Mouse (Mus musculus) MEL (cell line): Measurements from ENCODE around the gene Fuk. TPM values are rescaled to one million over a fixed set of nuclear protein-coding genes. Genes with fewer than 3 reads are reported as not detected.

ENCODE experiments used
- DNase-seq: peaks from one replicate; pipeline ENCODE4 v3.0.0; 2011; ENCODE audit warnings: low read depth, low spot score
- H3K27ac ChIP-seq: 2 replicates; pipeline ENCODE4 v1.5.1; 2012; ENCODE audit warnings: low read depth, mild to moderate bottlenecking, control low read depth, low read length, moderate library complexity; ENCODE audit not compliant: control insufficient read depth
- H3K27me3 ChIP-seq, 2 experiments: fragments of 150-350 bp in 1 of 2; sonication (generic) in 1 of 2; 2 replicates each; pipeline ENCODE4 v1.6.1; 2012; ENCODE audit warnings: low read length in 2 of 2, mild to moderate bottlenecking in 2 of 2, improper control_type of control experiment in 1 of 2, moderate library complexity in 1 of 2; ENCODE audit not compliant: insufficient read depth in 2 of 2, control insufficient read depth in 1 of 2
- H3K36me3 ChIP-seq, 2 experiments: 2 replicates each; pipeline ENCODE4 v1.6.1; 2012 to 2014; ENCODE audit warnings: low read length in 2 of 2, improper control_type of control experiment in 1 of 2, inconsistent platforms in 1 of 2, mild to moderate bottlenecking in 1 of 2; ENCODE audit not compliant: insufficient read depth in 2 of 2, control insufficient read depth in 1 of 2
- H3K4me1 ChIP-seq, 2 experiments: fragments of 150-350 bp in 1 of 2; sonication (generic) in 1 of 2; 2 replicates each; pipeline ENCODE4 v1.6.1; 2012; ENCODE audit warnings: low read length in 2 of 2, improper control_type of control experiment in 1 of 2, mild to moderate bottlenecking in 1 of 2; ENCODE audit not compliant: insufficient read depth in 2 of 2, control insufficient read depth in 1 of 2
- H3K4me3 ChIP-seq, 2 experiments: fragments of 150-350 bp in 1 of 2; sonication (generic) in 1 of 2; 2 replicates each; pipeline ENCODE4 v1.5.1; 2012; ENCODE audit warnings: low read depth in 2 of 2, low read length in 2 of 2, mild to moderate bottlenecking in 2 of 2, moderate library complexity in 2 of 2, control low read depth in 1 of 2, improper control_type of control experiment in 1 of 2; ENCODE audit not compliant: control insufficient read depth in 1 of 2, insufficient read depth in 1 of 2
- H3K79me2 ChIP-seq: 2 replicates; pipeline ENCODE4 v1.6.1; 2012; ENCODE audit warnings: mild to moderate bottlenecking, low read length, moderate library complexity; ENCODE audit not compliant: control insufficient read depth, poor library complexity, insufficient read depth
- H3K9ac ChIP-seq: 2 replicates; pipeline ENCODE4 v1.6.1; 2012; ENCODE audit warnings: low read depth, mild to moderate bottlenecking, control low read depth, low read length, moderate library complexity; ENCODE audit not compliant: control insufficient read depth, poor library complexity, severe bottlenecking
- H3K9me3 ChIP-seq: fragments of 150-350 bp; sonication (generic); replicated peaks from 2 replicates; pipeline ENCODE4 v1.6.1; 2012; ENCODE audit warnings: mild to moderate bottlenecking, low read length, improper control_type of control experiment, moderate library complexity; ENCODE audit not compliant: insufficient read depth
- BHLHE40 ChIP-seq: IDR thresholded peaks from 2 replicates; pipeline ENCODE4 v1.6.1; 2012; ENCODE audit warnings: low read depth, mild to moderate bottlenecking, inconsistent platforms, low read length, improper control_type of control experiment, borderline replicate concordance
- CHD1 ChIP-seq: IDR thresholded peaks from 2 replicates; pipeline ENCODE4 v1.6.1; 2012; ENCODE audit warnings: low read depth, mild to moderate bottlenecking, inconsistent platforms, low read length, improper control_type of control experiment
- CHD2 ChIP-seq: IDR thresholded peaks from 2 replicates; pipeline ENCODE4 v1.6.1; 2011; ENCODE audit warnings: low read length, improper control_type of control experiment
- CTCF ChIP-seq, 3 experiments: IDR thresholded peaks in 2 of 3; conservative IDR thresholded peaks in 1 of 3; 2 replicates each; pipeline ENCODE4 v1.5.1; 2011 to 2012; ENCODE audit warnings: low read length in 3 of 3, low read depth in 2 of 3, mild to moderate bottlenecking in 2 of 3, improper control_type of control experiment in 1 of 3, inconsistent platforms in 1 of 3, mixed read lengths in 1 of 3, moderate library complexity in 1 of 3; ENCODE audit not compliant: control insufficient read depth in 1 of 3, insufficient read depth in 1 of 3, poor library complexity in 1 of 3, severe bottlenecking in 1 of 3
- E2F4 ChIP-seq: IDR thresholded peaks from 2 replicates; pipeline ENCODE4 v1.6.1; 2011; ENCODE audit warnings: low read depth, low read length, improper control_type of control experiment, borderline replicate concordance
- ELF1 ChIP-seq: IDR thresholded peaks from 2 replicates; pipeline ENCODE4 v1.6.1; 2014; ENCODE audit warnings: low read depth, mild to moderate bottlenecking, inconsistent platforms, low read length, improper control_type of control experiment, moderate library complexity
- ETS1 ChIP-seq: IDR thresholded peaks from 2 replicates; pipeline ENCODE4 v1.6.1; 2012; ENCODE audit warnings: low read depth, mild to moderate bottlenecking, inconsistent platforms, low read length, improper control_type of control experiment, moderate library complexity
- GABPA ChIP-seq: IDR thresholded peaks from 2 replicates; pipeline ENCODE4 v1.6.1; 2012; ENCODE audit warnings: low read depth, mild to moderate bottlenecking, inconsistent platforms, low read length, improper control_type of control experiment, moderate library complexity
- HCFC1 ChIP-seq: IDR thresholded peaks from 2 replicates; pipeline ENCODE4 v1.6.1; 2012; ENCODE audit warnings: low read depth, mild to moderate bottlenecking, inconsistent platforms, low read length, improper control_type of control experiment, moderate library complexity
- KAT2A ChIP-seq: conservative IDR thresholded peaks from 2 replicates; pipeline ENCODE4 v1.6.1; 2012; ENCODE audit warnings: low read depth, low read length, improper control_type of control experiment, inconsistent platforms
- MAX ChIP-seq: IDR thresholded peaks from 2 replicates; pipeline ENCODE4 v1.6.1; 2011; ENCODE audit warnings: low read length, improper control_type of control experiment
- MEF2A ChIP-seq: IDR thresholded peaks from 2 replicates; pipeline ENCODE4 v1.6.1; 2014; ENCODE audit warnings: low read depth, mild to moderate bottlenecking, inconsistent platforms, low read length, improper control_type of control experiment; ENCODE audit not compliant: poor library complexity, insufficient replicate concordance, severe bottlenecking; ENCODE audit errors: extremely low read depth
- MXI1 ChIP-seq: IDR thresholded peaks from 2 replicates; pipeline ENCODE4 v1.6.1; 2011; ENCODE audit warnings: mild to moderate bottlenecking, low read depth, low read length, improper control_type of control experiment
- MYC ChIP-seq: IDR thresholded peaks from 2 replicates; pipeline ENCODE4 v1.6.1; 2011; ENCODE audit warnings: low read depth, mild to moderate bottlenecking, low read length, improper control_type of control experiment, moderate library complexity
- NELFE ChIP-seq: IDR thresholded peaks from 2 replicates; pipeline ENCODE4 v1.6.1; 2011; ENCODE audit warnings: low read depth, low read length, improper control_type of control experiment
- NRF1 ChIP-seq: IDR thresholded peaks from 2 replicates; pipeline ENCODE4 v1.6.1; 2014; ENCODE audit warnings: low read depth, mild to moderate bottlenecking, inconsistent platforms, low read length, improper control_type of control experiment, moderate library complexity; ENCODE audit not compliant: poor library complexity, insufficient read depth, severe bottlenecking
- POLR2A ChIP-seq, 2 experiments: IDR thresholded peaks; 2 replicates each; pipeline ENCODE4 v1.6.1; 2011 to 2012; ENCODE audit warnings: low read length in 2 of 2, mild to moderate bottlenecking in 2 of 2, control low read depth in 1 of 2, improper control_type of control experiment in 1 of 2, low read depth in 1 of 2, moderate library complexity in 1 of 2; ENCODE audit not compliant: control insufficient read depth in 1 of 2, insufficient read depth in 1 of 2, poor library complexity in 1 of 2
- POLR2AphosphoS2 ChIP-seq: IDR thresholded peaks from 2 replicates; pipeline ENCODE4 v1.6.1; 2011; ENCODE audit warnings: low read length, improper control_type of control experiment
- POLR2AphosphoS5 ChIP-seq: IDR thresholded peaks from 2 replicates; pipeline ENCODE4 v1.6.1; 2012; ENCODE audit warnings: low read depth, borderline replicate concordance, mild to moderate bottlenecking, inconsistent platforms, low read length, moderate library complexity, mixed read lengths
- RCOR1 ChIP-seq: IDR thresholded peaks from 2 replicates; pipeline ENCODE4 v1.6.1; 2012; ENCODE audit warnings: low read depth, mild to moderate bottlenecking, inconsistent platforms, low read length, improper control_type of control experiment
- SIN3A ChIP-seq: IDR thresholded peaks from 2 replicates; pipeline ENCODE4 v1.6.1; 2012; ENCODE audit warnings: low read length, improper control_type of control experiment, inconsistent platforms
- TAL1 ChIP-seq: IDR thresholded peaks from 2 replicates; pipeline ENCODE4 v1.6.1; 2012; ENCODE audit warnings: mild to moderate bottlenecking, inconsistent platforms, low read length, moderate library complexity, mixed read lengths
- TBP ChIP-seq: IDR thresholded peaks from 2 replicates; pipeline ENCODE4 v1.8.0; 2011; ENCODE audit warnings: low read depth, low read length, improper control_type of control experiment
- TCF12 ChIP-seq: IDR thresholded peaks from 2 replicates; pipeline ENCODE4 v1.6.1; 2014; ENCODE audit warnings: low read depth, mild to moderate bottlenecking, inconsistent platforms, low read length, improper control_type of control experiment, moderate library complexity
- USF1 ChIP-seq: IDR thresholded peaks from 2 replicates; pipeline ENCODE4 v1.6.1; 2014; ENCODE audit warnings: low read depth, mild to moderate bottlenecking, inconsistent platforms, low read length, improper control_type of control experiment, moderate library complexity
- USF2 ChIP-seq, 2 experiments: IDR thresholded peaks; 2 replicates each; pipeline ENCODE4 v1.6.1; 2011 to 2012; ENCODE audit warnings: improper control_type of control experiment in 2 of 2, low read length in 2 of 2, borderline replicate concordance in 1 of 2, inconsistent platforms in 1 of 2, low read depth in 1 of 2, mild to moderate bottlenecking in 1 of 2; ENCODE audit not compliant: insufficient read depth in 1 of 2
- ZC3H11A ChIP-seq: IDR thresholded peaks from 2 replicates; pipeline ENCODE4 v1.6.1; 2012; ENCODE audit warnings: low read depth, mild to moderate bottlenecking, inconsistent platforms, low read length, improper control_type of control experiment
- ZKSCAN1 ChIP-seq: IDR thresholded peaks from 2 replicates; pipeline ENCODE4 v1.6.1; 2012; ENCODE audit warnings: low read depth, mild to moderate bottlenecking, inconsistent platforms, low read length, improper control_type of control experiment, moderate library complexity
- ZMIZ1 ChIP-seq: IDR thresholded peaks from 2 replicates; pipeline ENCODE4 v1.6.1; 2012; ENCODE audit warnings: low read depth, mild to moderate bottlenecking, inconsistent platforms, low read length, improper control_type of control experiment, moderate library complexity
- ZNF384 ChIP-seq: IDR thresholded peaks from 2 replicates; pipeline ENCODE4 v1.6.1; 2012; ENCODE audit warnings: low read depth, mild to moderate bottlenecking, inconsistent platforms, low read length, improper control_type of control experiment
- polyA plus RNA-seq, 2 experiments: library from polyadenylated mRNA; stranded (reverse) in 1 of 2; unstranded in 1 of 2; fragments of >175 nt in 1 of 2; fragments of >200 nt in 1 of 2; gene quantifications; 2 replicates each; pipeline versions ENCODE4 v1.2.1 to v1.2.4; 2012; ENCODE audit warnings: low replicate concordance in 2 of 2, low read depth in 1 of 2; ENCODE audit not compliant: insufficient read length in 2 of 2, insufficient read depth in 1 of 2, missing spikeins in 1 of 2
- total RNA-seq: library from RNA; depleted of rRNA; stranded (reverse); fragments of 300-350 nt; gene quantifications from 2 replicates; pipeline ENCODE4 v1.2.3, GENCODE M21; 2012

Gene Fuk
- total and polyA plus RNA-seq, 3 experiments = 9.1 to 10.6 TPM; not detected in 1

- H3K9me3 ChIP-seq = no peaks in the 10 kb centered on the region
- peaks cover 0 to 21% of the 10 kb centered on the region in 2 experiments; a peak in 2 of 4 replicates for H3K4me1 ChIP-seq
- H3K79me2 ChIP-seq = peaks cover 59% of the 10 kb centered on the region
- TF ChIP-seq MAX (peak; percentile 98), CHD2 (no peak), ZC3H11A (no peak), SIN3A (peak; percentile 95), CHD1 (no peak), POLR2A (IDR thresholded peaks at IDR 0.05; ENCODE audit: control insufficient read depth in 1 of 2, insufficient read depth in 1 of 2, low read depth in 1 of 2, low read length in 2 of 2, poor library complexity in 1 of 2) (peak; percentile 75 to 94), GABPA (no peak), KAT2A (peak; percentile 76; the same call in 1 of the 2 replicates), MEF2A (no peak), POLR2AphosphoS5 (no peak), MYC (peak; percentile 92), ELF1 (peak; percentile 95), ZMIZ1 (peak; percentile 74; the same call in 1 of the 2 replicates), E2F4 (peak; percentile 94), NRF1 (peak; percentile 32; the same call in 1 of the 2 replicates), ZNF384 (no peak), USF2 (IDR thresholded peaks at IDR 0.05; ENCODE audit: borderline replicate concordance in 1 of 2, insufficient read depth in 1 of 2, low read depth in 1 of 2, low read length in 2 of 2) (no peak), RCOR1 (no peak), HCFC1 (peak; percentile 92), TBP (peak; percentile 96), ZKSCAN1 (no peak), TAL1 (no peak), CTCF (IDR thresholded peaks at IDR 0.05 in 2 of 3, conservative IDR thresholded peaks at IDR 0.05 in 1 of 3; ENCODE audit: control insufficient read depth in 1 of 3, insufficient read depth in 1 of 3, low read depth in 2 of 3, low read length in 3 of 3, poor library complexity in 1 of 3, severe bottlenecking in 1 of 3) (no peak), BHLHE40 (no peak), ETS1 (no peak), MXI1 (peak; percentile 64), USF1 (no peak), NELFE (peak; percentile 85), TCF12 (peak; percentile 82), POLR2AphosphoS2 (peak; percentile 85; the same call in 1 of the 2 replicates)
- H3K9ac ChIP-seq = peak within 1 kb of the TSS; percentile 99
- peak; percentile 92 for DNase-seq
- H3K4me3 ChIP-seq = peak within 1 kb of the TSS; percentile 77 to 100
- no peaks in the 10 kb centered on the region for H3K27me3 ChIP-seq
- H3K36me3 ChIP-seq = peaks cover 27 to 37% of the 10 kb centered on the region in 2 experiments
- H3K27ac ChIP-seq = peak within 1 kb of the TSS; percentile 96
Measured at GRCm38 (mm10) chr8:110846405-110847170, 55.7 kb downstream of the Fuk start, which contains the start of the genes Cog4 and Sf3b3. Gene Cog4, plus strand, starts transcription at chr8:110846600. Gene Sf3b3, minus strand, starts transcription at chr8:110846787.
